Mouse (Mus musculus) MEL (cell line): Measurements from ENCODE around the gene Auts2.

ENCODE experiments used
- BHLHE40 ChIP-seq: IDR thresholded peaks from 2 replicates; pipeline ENCODE4 v1.6.1; 2012; ENCODE audit warnings: low read depth, mild to moderate bottlenecking, inconsistent platforms, low read length, improper control_type of control experiment, borderline replicate concordance
- E2F4 ChIP-seq: IDR thresholded peaks from 2 replicates; pipeline ENCODE4 v1.6.1; 2011; ENCODE audit warnings: low read depth, low read length, improper control_type of control experiment, borderline replicate concordance
- ELF1 ChIP-seq: IDR thresholded peaks from 2 replicates; pipeline ENCODE4 v1.6.1; 2014; ENCODE audit warnings: low read depth, mild to moderate bottlenecking, inconsistent platforms, low read length, improper control_type of control experiment, moderate library complexity
- KAT2A ChIP-seq: conservative IDR thresholded peaks from 2 replicates; pipeline ENCODE4 v1.6.1; 2012; ENCODE audit warnings: low read depth, low read length, improper control_type of control experiment, inconsistent platforms
- ZKSCAN1 ChIP-seq: IDR thresholded peaks from 2 replicates; pipeline ENCODE4 v1.6.1; 2012; ENCODE audit warnings: low read depth, mild to moderate bottlenecking, inconsistent platforms, low read length, improper control_type of control experiment, moderate library complexity

DNA sequence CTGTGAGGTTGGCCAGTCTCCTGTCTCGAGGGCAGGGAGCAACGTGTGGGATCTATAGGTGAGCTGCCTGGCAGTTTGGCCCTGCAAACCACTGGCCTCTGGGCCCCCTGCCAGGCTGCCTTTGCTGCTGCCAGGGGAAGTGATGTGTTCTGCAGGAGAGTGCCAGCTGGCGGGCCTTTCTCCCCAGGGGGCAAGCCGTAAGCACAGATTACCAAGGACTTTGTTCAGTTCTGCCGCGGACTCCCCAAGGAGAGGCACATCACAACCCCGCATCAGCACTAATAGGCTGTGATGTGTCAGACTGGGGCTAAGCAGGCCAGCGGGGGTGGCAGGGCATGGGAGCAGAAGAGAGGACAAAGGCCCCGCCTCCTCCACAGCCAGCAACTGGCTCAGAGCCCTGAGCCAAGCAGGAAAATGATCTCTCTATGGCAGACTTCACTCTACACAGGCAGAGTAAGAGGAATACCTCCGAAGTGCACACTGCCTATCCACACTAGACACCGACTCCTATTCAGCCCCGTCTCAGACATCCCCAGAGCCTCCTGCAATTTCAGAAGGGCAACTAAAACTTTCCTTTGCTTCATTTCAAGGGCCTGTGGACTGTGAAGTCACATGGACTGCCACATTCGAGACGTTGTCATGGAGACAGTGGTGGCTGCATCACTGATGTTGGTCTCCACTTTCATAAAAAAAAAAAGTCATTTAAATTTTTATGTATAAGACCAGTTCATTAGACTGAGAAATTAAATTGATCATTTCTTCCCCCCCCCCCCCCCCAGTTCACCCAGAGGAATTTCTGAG lies 942.6 kb downstream of the Auts2 start:
- TF ChIP-seq KAT2A (no peak), E2F4 (no peak), ELF1 (no peak), BHLHE40 (no peak), ZKSCAN1 (no peak)
